Mouse (Mus musculus): ENCODE results near the gene Rnf212b.
"Not testable (repeated sequence)": the region's sequence is repeated elsewhere in the genome, so short reads cannot be mapped to it uniquely, and the experiment has no call there.

Gene Rnf212b

DNA sequence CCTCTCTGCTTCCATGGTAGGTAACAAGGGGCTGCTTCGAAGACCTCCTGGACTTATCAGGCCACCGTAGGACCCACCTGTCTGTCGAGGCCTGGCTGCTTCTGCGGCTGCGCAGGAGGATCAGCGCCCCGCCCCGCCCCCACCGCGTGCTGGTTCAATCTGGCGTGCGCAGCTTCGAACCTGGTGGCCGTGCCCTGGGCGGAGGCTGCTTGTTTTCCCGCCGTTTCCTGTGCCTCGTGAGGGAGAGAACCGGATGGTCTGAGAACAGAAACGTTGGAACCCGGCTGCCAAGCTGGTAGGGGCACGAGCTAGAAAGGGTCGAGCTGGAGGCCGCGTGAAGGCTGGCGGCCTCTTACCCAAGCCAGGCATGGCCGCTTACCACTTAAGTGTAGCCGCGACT is at the start of gene Rnf212b:
Gene Rnf212b, plus strand, starts transcription at position 151 of the 400 bp plus-strand sequence.
- DNase-seq (ENCODE audit: low spot score): no peak

DNA sequence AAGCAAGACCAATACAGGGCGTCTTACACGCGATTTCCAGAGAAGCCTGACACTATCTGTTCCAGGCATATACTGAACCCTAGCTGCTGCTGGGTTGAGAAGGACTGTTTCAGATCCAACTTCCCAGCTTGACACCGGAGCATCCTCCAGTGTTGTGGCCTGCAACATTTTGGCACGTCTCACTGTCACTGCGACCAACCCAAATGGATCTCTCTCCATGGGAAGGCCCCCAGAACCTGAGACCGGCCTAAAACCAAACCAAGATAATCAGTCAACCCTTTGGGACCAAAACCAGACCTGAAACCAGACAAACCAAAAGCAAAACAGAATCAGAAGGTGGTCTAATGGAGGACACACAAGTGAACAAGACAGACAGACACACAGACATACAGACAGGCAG is 47.0 kb upstream of the Rnf212b start:
- DNase-seq (ENCODE audit: low spot score): not testable (repeated sequence)

DNA sequence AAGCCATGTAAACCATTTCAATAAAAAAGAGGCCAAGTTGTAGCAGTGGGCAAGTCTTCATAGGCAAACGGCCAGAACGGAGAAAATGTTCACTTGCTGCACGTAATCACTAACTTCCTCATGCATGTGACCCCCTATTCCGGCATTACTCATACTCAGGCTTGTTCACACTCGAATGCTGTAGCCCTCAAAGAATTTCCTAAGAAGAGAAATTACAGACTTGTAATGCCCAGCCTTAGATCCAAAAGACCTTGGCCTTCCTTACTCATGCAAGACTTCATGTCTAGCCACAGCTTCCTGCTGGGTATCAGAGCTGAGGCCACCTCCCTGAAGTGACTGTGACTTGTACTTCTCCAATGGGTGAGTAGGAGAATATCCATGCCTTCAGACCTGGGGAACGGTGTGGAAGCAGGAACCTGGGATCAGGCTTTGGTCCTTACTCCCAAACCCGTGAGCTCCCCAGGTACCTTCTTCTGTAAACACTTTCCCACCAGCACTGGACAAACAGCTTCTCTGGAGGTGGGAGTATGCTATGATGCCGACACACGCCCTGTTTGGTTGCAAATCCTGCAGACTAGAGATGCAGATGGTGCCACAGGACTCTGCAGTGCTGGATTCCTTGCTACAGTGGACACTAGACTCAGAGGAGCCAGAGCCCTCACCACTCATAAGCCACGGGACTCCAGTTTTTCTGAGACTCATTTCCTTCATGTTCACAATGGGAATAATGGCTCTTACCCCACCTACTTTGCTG is 45.5 kb upstream of the Rnf212b start:
- no peak for DNase-seq (ENCODE audit: low spot score)

DNA sequence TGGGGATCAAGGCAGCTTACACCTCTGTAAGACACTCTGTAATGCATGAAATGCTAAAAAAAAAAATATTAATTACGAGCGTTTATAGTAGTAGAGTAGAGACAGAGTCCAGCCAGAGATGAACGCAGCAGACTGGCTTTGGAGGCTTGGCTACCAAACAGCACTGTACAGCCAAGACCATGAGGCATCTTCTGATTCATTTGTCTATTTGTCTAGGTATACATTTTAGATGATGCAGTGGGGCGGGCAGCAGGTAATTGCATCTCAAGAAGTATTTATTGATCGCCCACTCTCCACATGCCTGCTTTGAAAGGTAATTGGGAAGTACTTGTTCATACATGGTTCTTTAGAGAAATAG is 44.9 kb upstream of the Rnf212b start:
- DNase-seq (ENCODE audit: low spot score): no peak

DNA sequence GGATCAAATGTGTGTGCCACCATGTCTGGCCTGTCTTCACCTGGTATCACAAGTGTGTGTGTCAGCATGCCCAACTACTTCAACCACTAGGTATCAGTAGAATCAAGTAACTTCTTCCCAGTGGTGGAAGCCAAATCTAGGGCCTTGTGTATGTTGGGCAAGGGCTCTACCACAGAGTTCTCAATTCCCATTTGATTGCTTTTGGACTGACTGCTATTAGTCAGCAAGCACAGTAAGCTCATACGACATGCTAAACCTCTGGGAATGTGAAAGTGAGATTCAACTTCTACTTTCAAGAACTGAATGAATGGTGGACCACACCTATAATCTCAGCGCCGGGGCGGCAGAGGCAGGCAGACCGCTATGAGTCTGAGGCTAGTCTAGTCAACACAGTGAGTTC is 43.6 kb upstream of the Rnf212b start:
- no peak for DNase-seq (ENCODE audit: low spot score)

DNA sequence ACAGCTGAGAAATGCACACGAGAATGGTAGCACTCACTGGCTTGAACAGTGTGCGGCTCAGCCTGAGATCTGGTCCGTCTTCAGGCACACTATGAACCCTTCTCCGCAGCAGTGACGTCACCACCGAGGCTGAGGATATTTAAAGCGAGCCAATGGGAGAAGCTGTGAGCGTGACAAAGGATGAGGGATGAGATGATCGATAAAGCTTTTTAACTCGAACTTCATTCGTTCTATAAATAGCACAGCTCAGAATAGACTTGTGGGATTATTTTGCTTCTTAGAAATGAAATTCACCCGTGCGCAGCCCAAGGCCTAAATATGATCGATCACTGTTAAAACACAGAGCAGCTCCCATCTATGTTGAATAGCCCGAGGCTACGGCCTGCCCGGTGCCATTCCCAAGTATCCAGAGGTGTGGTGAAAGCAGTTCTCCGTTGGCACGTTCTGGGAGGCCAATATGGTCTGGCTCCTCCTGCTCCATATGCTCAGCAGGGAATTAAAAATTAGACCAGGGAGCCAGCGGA is 41.5 kb upstream of the Rnf212b start:
- no peak for DNase-seq (ENCODE audit: low spot score)

DNA sequence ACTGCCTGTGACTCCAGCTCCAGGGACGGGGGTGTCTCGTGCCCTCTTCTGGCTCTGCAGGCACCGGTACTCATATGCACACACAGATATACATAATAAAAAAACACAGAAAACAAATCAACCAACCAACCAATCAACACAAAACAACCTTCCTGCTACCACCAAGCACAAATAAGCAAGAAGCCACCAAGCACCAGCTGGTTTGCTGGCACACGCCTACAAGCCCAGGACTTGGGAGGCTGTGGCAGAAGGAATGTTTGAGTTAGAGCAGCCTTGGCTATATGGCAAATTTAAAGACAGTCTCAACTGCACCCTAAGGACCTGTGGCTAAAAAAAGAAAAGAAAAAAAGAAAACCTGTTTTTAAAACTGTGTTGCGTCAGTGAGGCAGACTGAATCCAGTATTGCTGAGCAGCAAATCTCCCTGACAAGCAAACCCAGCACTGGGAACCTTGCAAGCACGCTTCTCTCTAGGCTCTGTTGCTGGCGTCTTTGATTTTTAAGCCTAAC is 38.4 kb upstream of the Rnf212b start:
- DNase-seq (ENCODE audit: low spot score): no peak

DNA sequence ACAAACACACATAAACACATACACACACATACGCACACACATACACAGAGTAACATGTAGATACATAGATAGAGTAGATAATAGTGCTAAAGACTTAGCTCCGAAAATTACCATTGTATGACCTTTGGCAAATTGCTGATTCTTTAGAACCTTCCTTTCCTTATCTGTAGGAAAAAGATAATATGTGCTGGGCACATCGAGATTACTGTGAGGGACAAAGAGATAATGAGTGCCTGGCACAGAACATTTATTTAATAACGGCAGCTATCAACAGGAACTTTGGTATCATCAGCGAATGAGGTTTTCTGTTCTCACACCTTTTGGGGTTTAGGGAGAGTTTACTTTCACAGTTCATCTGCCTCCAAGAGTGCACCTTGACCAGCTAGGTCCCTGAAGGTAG is 37.2 kb upstream of the Rnf212b start:
- DNase-seq (ENCODE audit: low spot score): no peak

DNA sequence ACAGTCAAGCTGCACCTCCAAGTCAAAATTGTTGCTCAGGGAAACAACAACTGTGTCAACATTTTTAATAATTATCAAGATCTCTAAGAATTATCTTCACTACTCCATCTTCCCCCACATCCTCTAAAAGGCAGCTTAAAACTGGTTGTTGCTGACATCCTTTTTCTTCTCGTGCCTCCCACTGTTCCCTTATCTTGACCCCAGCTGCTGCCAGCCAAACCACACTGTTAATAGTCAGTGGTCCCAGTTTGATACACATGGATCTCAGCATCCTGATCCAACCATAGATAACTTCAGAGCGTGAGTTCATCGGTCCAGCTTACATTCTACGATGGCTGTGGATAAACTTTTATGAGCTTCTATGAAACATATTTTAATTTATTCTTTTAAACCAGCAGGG is 36.0 kb upstream of the Rnf212b start:
- no peak for DNase-seq (ENCODE audit: low spot score)

DNA sequence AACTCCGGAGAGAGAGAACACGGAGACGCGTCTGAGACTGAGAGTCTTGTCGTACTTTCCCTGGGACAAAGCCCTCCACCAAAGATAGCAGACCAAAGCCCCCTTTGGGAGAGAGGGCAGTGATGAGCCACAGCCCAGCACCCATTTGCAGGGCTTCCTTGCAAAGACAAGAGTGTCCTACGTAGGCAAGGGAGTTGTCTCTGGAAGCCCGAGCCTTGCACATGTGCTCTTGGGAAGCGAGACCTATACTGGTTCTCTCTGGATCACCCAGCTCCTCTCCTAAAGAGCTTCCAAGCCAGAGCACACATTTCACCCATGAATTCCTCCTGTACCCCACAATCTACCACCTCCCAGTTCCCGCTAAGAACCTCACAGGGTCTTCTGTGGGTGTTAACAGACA is 33.9 kb upstream of the Rnf212b start:
- DNase-seq (ENCODE audit: low spot score): no peak

DNA sequence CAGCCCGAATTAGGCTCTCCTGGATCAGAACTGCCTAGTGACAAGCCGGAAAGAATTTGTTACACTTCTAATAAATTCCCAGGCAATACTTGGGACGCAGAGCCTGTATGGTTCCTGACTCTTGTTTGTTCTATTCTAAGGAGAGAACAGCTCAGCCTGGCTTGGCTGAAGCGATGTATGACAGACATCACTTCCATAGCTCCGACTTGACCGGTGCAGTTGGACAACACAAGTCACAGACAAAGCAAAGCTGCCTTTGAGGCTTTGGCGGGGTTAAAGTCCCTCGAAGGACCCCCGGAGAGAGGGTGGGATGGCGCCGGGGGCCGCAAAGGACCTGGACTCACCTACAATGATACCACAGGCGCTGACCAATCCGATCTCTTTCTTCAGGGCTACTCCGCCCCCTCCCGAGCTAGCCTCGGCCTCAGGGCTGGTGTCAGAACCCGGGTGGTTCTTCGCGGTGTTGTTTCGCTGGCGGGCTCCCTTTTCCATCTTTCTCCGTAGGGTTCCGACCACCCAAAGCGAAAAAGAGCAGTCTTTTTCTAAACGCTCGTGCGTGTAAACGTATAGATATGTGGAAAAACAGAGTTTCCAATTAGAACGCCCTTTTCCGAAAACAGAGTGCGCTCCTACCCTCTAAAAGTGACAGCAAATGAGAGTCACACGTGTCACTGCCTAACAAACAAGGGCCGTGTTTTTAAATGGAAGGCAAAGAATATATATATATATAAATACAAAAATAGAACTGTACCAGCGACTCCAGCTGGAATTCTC is 32.9 kb upstream of the Rnf212b start:
- peak; percentile 6 for DNase-seq (ENCODE audit: low spot score)

DNA sequence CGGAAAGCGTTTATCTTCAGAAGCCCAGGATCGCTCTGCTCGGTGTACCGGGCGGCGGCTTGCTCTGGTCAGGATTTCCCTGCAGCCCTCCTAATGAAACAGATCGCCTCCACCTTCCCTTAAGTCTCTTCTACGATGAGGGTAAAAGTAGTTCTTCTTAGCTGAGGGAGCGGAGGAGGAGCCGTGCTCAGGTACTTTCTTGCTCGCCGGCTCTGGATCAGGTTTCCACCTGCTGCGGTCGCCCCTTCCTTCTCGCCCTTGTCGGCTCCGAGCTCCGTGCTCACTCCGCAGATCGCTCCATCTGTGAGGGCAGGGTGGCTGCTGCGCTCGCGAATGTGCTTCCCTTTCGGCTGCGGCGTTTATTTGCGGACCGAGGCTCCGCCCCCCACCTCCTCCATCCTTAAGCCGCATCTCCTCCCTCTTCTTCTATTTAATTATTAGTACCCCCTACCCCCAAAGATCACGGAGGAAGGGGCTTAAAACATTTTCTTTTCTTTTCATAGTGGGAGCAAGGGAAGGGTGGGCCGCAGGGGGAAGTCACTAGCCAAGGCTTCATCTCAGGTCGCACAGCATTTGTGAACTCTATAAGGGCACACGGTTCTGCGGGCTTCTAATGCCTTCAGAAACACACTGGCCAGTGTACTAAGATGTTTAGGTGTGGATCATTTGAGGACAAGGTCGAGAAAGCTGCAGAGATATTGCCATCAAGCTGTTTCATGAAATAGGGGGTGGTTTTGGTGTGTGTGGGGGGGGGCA is 32.2 kb upstream of the Rnf212b start, which contains the start of gene Slc7a8:
Gene Slc7a8, minus strand, starts transcription at position 337 of the 756 bp plus-strand sequence.
- peak; percentile 57 for DNase-seq (ENCODE audit: low spot score)

DNA sequence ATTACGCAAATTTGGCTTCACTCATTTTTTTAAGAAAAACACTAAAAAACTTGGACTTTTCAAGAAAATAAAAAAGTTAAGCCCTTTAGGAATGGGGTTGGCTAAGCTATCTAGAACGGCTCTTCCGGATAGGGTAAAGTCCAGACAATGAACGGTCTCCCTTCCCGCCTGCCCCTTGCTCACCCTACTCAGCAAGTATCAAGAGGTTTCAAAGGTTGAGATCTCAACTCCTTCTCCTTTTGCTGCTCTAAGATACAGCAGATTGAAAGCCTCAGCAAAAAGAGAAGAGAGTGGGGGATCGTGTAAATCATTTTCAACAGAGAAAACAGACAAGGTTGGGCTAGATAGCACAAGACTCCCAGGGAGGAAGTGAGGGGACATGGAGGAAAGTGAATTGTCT is 31.0 kb upstream of the Rnf212b start:
- DNase-seq (ENCODE audit: low spot score): no peak

DNA sequence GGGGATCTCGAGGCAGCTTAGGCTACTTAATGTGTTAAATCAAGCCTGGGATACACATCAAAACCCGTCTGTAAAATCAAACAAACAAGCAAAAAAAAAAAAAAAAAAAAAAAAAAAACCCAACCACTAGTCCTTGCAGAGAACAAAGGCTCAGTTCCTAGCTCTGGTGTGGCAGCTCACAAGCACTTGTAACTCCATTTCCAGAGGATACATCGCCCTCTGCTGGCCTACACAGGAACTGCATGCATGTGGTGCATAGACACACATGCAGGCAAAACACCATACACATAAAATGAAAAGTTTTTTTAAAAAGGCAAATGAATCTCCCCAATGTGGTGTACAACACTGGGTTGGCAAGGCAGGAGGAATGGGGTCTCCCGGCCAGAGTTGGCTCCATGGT is 28.0 kb upstream of the Rnf212b start:
- peak; percentile 75 for DNase-seq (ENCODE audit: low spot score)

DNA sequence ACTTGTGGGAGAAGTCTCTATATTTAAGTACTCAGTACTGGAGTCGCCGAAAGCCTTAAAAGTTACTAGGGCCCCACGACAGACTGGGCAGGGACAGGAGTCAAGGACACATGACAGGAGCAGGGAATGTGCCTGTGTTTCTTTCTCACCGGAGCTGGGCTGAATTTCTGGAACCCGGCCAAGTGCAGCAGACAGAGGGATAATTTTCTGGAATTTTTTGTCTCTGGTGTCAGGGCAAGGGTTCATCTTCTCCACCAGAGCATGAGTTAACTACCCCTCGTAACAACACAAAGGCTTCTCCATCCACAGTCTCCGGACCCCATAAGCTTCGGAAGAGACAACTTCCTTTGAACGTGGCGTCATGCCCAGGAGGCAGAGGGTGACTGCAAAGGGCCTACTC is 27.5 kb upstream of the Rnf212b start:
- no peak for DNase-seq (ENCODE audit: low spot score)

DNA sequence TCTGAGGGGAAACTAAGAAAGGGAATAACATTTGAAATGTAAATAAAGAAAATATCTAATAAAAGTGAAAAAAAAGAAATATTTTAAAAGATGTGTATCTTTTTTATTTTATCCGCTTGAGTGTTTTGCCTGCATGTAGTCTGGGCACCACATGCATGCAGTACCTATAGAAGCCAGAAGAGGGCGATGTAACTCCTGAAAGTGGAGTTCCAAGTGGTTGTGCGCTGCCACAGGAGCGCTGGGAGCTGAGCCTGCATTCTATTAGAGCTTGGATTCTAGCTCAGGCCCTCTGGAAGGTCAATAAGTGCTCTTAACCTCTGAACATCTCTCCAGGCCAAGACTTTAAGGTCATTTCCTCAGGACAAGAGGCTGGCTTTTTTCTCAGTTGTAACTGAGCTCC is 26.7 kb upstream of the Rnf212b start:
- no peak for DNase-seq (ENCODE audit: low spot score)

DNA sequence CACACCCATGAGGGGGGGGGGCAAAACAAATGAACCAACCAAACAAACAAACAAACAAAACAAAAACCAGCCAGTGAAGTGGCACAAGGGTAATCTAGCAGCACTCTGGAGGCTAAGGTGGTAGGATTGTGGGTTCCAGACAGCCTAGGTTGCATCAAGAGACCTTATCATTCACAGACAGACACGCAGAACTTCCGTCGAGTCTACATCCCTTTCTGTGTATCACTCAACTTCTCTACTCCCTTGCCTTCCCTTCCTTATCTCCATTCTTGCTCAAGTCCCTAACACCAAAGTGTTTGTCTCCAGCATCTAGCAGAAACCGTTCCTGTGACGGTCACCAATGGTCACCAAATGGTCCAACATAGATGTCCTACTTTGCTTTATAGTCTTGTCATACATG is 25.7 kb upstream of the Rnf212b start:
- no peak for DNase-seq (ENCODE audit: low spot score)

DNA sequence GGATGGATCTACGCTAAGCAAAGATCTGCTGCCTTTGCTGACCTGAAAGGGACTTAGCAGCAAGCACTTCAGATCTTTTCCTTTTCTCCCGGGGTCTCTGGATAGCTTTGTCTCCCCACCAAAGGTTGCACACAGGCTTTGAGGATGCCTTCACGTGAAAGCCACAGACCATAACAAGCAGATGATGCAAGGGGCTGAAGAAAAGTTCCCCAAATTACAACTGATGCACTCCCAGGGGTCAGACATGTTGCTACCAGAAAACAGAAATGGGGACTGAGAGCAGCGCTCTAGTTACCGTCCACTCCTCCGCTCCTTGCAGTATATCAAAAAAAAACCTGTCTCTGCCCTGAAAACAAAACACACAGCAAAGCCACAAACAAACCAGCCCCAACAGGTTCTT is 21.8 kb upstream of the Rnf212b start:
- no peak for DNase-seq (ENCODE audit: low spot score)

DNA sequence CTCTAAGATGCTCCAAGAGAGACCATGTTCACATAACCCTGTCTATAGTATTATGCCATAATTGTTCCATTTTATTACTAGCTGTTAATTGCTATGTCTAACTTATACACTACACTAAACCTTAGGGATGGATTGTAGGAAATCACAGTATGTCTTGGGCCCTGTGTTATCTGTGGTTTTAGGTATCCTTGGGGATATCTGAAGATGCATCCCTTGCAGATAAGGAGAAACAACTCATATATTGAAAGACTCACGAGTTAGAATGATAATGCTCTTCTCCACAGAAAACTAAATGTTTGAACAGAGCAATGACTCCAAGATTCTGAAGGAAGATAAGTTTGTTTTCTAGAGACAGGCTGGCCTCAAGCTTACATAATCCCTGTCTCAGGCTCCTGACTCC is 20.6 kb upstream of the Rnf212b start:
- no peak for DNase-seq (ENCODE audit: low spot score)

DNA sequence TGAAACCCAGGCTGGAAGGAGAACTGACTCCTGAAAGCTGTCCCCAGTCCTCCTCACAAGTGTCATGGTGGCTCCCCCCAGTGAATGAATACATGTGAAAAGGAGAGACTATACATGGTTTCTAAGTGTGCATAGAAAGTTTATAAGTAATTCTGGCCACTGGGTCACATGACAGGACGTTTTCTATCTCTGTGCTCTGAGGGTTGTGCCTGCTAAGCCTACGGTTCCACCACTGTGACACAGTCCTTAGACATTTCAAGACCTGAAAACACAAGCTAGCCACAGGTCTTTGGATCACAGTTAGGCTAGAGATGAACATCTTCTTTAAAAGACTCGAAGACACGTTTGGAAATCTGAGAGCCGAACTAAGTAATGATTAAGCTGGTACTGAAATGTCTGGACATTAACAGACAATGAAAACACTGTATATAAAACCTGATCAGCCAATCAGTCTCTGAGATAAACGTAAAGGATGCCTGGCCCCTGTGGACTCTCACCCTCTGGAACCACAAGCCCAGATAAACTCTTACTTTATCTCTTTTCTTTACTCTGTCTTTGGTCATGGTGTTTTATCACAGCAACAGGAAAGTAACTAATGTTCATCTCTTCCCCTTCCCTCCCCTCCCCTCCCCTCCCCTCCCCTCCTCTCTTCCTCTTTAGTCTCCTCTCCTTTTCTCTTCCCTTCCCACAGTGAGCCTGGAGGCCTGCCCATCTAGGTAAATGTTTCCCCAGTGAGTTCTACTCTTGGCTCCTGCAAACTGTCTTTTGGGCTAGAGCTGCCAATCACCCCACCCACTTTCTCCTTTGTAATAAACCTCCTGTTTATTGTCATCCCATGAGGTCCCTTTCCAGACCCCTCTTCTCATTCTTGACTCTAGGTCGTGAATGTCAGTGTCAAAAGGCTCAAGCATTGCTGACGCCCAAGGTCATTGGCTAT is 19.8 kb upstream of the Rnf212b start:
- no peak for DNase-seq (ENCODE audit: low spot score)

DNA sequence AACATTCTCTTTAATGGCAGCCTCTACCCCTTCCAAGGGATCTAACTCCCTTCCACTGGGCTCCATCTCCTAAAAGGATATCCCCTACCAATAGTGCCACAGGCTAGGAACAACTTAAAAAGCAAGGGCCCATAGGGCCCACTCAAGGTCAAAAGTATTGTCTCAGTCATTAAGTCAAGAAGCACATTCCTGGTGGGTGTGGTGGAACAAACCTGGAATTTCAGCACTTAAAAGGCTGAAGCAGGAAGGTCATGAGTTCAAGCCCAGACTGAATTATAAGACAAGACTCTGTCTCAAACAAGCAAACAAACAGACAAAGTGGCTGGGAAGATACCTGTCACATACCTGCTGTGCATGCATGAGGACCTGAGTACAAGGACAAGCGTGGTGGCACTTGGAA is 18.0 kb upstream of the Rnf212b start:
- no peak for DNase-seq (ENCODE audit: low spot score)

Data from T-cell, adult 2 months (primary cell).